Mouse (Mus musculus) adrenal gland, adult 8-10 months (tissue): ENCODE measurements around the gene Mau2. TPM values are rescaled to one million over a fixed set of nuclear protein-coding genes. Genes with fewer than 3 reads are reported as not detected.
"Not testable (repeated sequence)": the region's sequence is repeated elsewhere in the genome, so short reads cannot be mapped to it uniquely, and the experiment has no call there.

Source experiments
- DNase-seq: peaks from one replicate; pipeline ENCODE4 v3.0.0; 2022
- total RNA-seq, 4 experiments: library from RNA; stranded (reverse); gene quantifications; 2 replicates each; pipeline ENCODE4 v1.2.4; 2022

The Mau2 gene
- total RNA-seq, 4 experiments from 2014 or later, result 58.7 to 77.4 (median 63.3) TPM

- no peak for DNase-seq
These were observed 18.9 kb downstream of the Mau2 start for GRCm38 (mm10) chr8:70023596-70023995.

DNA sequence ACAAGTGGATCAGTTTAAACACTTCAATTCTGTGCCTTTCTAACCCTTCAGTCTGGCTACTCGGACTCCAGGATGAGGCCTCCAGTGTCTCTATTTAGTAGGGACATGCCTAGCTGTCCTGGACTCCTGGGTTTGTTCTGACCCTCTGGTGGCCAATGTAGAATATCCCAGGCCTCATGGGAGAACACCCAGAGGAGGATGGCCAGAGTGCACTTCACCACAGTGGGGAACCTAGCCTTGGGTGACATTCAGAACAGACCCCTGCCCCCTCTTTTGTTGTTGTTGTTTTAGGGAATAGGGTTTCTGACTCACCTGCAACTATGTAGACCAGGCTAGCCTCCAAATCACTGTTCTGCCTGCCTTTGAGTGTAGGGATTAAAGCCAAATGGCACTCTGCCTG lies 27.5 kb downstream of the Mau2 start:
- DNase-seq, result no peak

DNA sequence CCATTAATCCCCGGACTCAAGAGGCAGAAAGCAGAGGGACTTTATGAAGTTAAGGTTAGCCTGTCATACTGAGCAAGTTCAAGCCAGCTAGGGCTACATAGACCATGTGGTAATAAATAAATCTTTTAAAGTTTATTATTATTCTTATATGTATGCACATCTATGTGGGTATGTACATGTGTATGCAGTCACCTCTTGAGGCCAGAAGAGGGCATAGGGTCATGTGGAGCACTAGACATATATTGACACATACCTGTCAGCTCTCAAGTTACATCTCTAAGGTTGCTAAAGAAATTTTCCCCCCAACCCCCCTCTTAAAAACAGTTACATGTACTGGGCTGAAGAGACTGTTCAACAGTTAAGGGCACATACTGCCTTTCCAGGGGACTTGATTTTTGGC lies 29.8 kb downstream of the Mau2 start:
- DNase-seq, result no peak

GRCm38 (mm10) chr8:70012350-70012749 lies 30.2 kb downstream of the Mau2 start:
- no peak for DNase-seq

DNA sequence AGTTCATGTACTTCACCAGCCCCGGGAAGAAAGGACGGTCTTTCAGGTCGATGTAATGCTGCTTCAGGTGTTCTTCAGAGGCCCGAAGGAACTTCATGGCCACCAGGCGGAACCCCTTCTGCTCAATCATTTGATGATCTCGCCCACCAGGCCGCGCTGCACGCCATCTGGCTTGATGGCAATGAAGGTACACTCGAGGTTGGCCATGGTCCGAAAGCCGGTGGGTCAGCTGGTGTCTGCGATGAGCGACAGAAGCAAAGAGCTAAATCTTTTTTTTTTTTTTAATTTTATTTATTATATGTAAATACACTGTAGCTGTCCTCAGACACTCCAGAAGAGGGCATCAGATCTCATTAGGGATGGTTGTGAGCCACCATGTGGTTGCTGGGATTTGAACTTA lies 31.7 kb downstream of the Mau2 start:
- not testable (repeated sequence) for DNase-seq

DNA sequence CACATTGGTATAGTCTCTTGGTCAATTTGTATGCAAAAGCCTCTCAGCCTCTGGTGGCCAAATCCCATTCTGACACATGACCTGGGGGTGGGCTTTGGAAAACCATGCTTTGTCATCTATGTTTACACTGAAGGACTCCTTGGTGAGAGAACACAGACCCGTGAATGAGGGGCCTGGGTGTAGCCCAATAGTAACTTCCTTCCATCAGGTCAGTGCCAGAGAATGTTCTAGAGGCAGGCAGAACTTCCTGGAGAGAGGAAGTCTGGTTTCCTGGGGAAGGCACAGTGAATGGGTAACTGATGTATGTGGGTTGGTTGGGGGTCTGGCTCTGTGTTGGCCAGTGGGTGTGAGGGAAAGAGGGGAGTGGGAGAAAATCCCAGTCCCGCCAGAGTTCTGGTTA lies 37.4 kb downstream of the Mau2 start:
- no peak for DNase-seq

- no peak for DNase-seq
These were observed 38.2 kb downstream of the Mau2 start for GRCm38 (mm10) chr8:70004345-70004744.

DNA sequence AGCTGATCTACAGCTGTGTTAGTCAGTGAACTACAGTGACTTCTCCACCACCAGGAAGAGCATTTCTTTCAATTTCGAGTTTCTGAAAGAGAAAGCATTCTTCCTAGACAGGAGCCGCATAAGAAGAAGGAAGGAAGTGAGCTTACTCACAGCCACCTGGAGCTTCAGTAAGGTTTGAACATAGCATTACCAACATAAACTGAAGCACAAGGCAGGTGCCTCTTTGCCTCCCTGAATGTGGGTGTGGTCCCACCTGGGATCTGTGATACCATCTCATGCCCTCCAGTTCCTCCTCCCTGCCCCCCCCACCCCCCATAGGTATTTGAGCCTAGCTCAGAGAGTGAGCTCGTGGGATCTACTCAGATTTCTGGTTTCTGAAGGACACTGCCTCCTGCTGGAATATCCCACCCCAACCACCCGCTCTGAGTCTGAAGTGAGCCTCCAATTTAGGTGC lies 39.3 kb downstream of the Mau2 start:
- DNase-seq, result no peak

DNA sequence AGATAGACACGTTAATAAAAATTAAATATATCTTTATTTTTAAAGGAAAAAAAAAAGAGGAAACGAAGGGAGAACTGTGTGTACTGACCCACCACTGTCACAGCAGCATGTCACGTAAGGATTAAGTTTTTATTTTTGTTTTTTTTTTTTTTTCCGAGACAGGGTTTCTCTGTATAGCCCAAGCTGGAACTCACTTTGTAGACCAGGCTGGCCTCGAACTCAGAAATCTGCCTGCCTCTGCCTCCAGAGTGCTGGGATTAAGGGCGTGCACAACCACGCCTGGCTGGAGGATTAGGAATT lies 40.7 kb downstream of the Mau2 start:
- not testable (repeated sequence) for DNase-seq

GRCm38 (mm10) chr8:70001176-70001891 lies 41.2 kb downstream of the Mau2 start:
- peak; percentile 40 for DNase-seq

DNA sequence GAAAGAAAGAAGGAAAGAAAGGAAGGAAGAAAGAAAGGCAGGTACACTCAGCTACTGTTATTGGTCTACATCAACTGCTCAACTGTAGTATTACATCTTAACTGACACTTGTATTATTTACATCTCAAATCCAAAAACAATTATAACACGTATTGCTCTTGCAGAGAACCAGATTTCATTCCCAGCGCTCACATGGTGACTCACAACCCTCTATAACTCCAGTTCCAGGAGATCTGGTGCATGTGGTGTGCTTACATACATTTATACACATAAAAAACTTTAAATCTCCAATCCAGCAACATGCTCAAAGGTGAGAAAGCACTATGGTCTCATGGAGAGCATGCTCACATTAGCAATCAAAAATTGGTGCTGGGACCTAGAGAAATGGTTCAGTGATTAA lies 42.3 kb downstream of the Mau2 start:
- DNase-seq, result no peak

- no peak for DNase-seq
These were observed 43.3 kb downstream of the Mau2 start for GRCm38 (mm10) chr8:69999236-69999635.

DNA sequence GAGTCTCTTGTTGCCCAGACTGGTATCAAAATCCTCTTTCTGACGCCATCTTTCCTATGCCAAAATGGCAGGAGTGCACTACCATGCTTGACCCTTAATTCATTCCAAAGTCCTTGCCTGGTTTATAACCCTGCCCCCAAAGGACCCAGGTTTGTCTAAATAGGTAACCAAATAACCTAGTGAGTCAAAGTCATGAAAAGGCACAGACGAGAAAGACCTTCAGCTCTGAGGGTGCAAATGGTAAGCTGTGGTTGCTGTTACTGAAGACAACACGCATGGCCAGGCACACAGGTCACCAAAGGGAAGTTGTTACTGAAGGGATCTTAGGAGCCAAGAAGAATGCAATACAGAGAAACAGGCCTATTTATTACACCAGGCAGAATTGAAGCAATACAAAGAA lies 43.8 kb downstream of the Mau2 start:
- DNase-seq, result no peak

- DNase-seq, result no peak
These were observed 45.8 kb downstream of the Mau2 start for GRCm38 (mm10) chr8:69996589-69997285.

GRCm38 (mm10) chr8:69995776-69996588 lies 46.6 kb downstream of the Mau2 start, which contains the start of gene Gatad2a:
Gatad2a (minus strand) TSS chr8:69996384.
- DNase-seq, result peak; percentile 100

GRCm38 (mm10) chr8:69995422-69995775 lies 47.1 kb downstream of the Mau2 start:
- DNase-seq, result no peak

GRCm38 (mm10) chr8:69988936-69989335 lies 53.6 kb downstream of the Mau2 start:
- not testable (repeated sequence) for DNase-seq

GRCm38 (mm10) chr8:69987744-69988143 lies 54.8 kb downstream of the Mau2 start:
- no peak for DNase-seq

DNA sequence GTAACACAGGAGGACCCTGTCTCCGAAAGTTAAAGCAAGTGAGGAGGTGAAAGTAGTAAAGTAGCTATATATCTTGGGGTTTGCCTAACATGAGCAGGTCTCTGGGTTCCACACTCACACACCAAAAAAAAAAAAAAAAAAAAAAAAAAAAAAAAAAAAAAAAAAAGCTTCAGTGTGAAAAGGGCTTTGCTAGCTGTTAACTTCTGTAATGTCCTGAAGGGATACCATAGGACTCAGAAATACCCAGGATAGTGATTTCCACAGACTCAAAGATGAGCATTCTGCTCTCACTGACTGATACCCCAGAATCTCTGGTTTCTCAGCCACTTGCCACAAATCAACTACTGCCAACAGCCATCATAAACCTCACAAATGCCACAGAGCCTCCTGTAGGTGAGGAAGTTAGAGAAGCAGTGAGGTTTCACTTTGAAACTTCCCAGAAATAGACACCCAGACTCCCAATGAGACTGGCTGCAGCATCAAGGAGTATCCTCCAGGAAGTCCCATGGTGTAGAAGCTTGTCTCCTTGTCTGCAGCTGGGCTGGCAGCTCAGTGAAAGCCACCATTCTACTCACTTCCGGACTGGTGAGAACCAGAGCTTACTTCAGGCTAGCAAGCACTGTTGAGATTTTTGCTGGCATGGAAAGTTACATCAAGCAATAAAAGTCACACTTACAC lies 57.5 kb downstream of the Mau2 start:
- DNase-seq, result no peak

GRCm38 (mm10) chr8:69978456-69978855 lies 64.1 kb downstream of the Mau2 start:
- DNase-seq, result no peak

- no peak for DNase-seq
These were observed 67.7 kb downstream of the Mau2 start for GRCm38 (mm10) chr8:69974806-69975205.

DNA sequence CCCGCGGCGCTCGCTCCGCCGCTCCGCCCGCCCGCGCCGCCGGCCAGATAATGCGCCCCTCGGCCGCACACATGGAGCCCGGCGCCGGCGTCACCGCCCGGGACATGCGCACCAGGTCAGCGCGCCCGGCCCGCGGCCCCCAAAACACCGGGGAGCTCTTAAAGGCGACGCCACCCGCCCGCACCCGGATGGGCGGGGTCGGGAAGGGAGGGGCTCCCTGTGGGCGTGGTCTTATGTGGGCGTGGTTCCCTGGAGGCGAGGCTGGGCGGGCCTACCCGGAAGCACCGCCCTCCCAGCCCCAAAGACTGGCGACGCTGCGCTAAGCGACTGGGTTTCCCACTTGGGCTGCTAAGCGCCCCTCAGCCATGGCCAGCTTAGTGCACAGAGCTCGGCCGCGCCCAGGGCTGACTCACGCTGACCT lies 68.3 kb downstream of the Mau2 start:
- peak; percentile 94 for DNase-seq
